Mouse (Mus musculus): Measurements from ENCODE around the gene Duoxa1.

DNA sequence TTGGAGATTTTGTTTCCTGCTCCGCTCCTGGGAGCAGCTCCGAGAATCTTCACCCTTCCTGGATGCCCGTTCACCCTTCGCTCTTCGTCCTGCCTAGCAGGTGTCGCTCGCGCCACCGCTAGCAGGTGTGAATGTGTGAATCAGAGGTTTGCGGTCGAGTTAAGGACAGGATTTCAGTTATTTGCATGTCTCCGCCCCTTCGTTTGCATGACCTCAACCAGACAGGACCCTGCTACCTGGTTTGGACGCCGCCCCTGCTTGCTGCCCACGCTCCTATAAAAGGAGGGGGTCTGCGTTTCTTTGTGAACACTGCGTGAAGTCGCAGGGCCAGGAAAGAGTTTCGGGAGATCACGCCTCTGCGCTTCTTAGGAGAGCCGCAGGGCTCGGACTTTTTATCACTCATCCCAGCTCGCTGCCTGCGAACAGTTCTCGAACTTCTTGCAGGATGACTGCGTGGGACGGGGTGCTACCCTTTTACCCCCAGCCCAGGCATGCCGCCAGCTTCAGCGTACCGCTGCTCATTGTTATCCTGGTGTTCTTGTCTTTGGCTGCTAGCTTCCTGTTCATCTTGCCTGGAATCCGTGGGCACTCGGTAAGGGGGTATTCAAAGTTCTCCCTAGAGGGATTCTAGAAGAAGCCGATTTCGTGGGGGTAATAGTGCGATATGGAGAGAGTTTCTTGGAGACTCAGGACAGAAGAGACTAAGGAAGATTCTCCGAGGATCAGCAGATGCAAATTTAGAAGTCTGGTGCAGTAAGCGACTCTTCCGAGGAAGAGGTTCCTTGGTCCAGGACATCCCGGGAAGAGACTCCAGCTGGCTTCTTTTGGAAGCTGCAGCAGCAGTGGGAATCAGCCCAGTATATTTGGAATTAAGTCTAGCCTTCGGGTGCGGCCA, 14.7 kb downstream of the Duoxa1 start, which contains the start of gene Duoxa2:
- TF ChIP-seq CTCF (IDR thresholded peaks at IDR 0.05; ENCODE audit: low read depth) (no peak), EP300 (IDR thresholded peaks at IDR 0.05; ENCODE audit: low read depth) (no peak)
